Mouse (Mus musculus) heart, embryonic 16.5 days (tissue): ENCODE data around the gene Agpat2. TPM values are rescaled to one million over a fixed set of nuclear protein-coding genes. Genes with fewer than 3 reads are reported as not detected.
A peak's percentile ranks its signal among the peaks of the same experiment; 100 is the strongest.

Experiments used
- ATAC-seq: fragments of 200-750 bp; cut with Nextera tagmentation; replicated peaks from 2 replicates; pipeline ENCODE4 v1.8.0; 2017; ENCODE audit warnings: moderate number of reproducible peaks; ENCODE audit not compliant: insufficient read depth, low FRiP score; ENCODE audit errors: extremely low read depth
- H3K27ac ChIP-seq: fragments of 300-500 bp; sonication (generic); 2 replicates; pipeline ENCODE4 v1.5.1; 2014; ENCODE audit warnings: mild to moderate bottlenecking, low read length, control low read depth, moderate library complexity
- H3K27me3 ChIP-seq: fragments of 300-500 bp; sonication (generic); 2 replicates; pipeline ENCODE4 v1.6.1; 2014; ENCODE audit warnings: low read length, mixed read lengths; ENCODE audit not compliant: control insufficient read depth, insufficient read depth
- H3K36me3 ChIP-seq: fragments of 300-500 bp; sonication (generic); 2 replicates; pipeline ENCODE4 v1.6.1; 2014; ENCODE audit not compliant: control insufficient read depth, insufficient read depth
- H3K4me1 ChIP-seq: fragments of 300-500 bp; sonication (generic); 2 replicates; pipeline ENCODE4 v1.6.1; 2014; ENCODE audit warnings: low read length, mixed read lengths; ENCODE audit not compliant: control insufficient read depth, insufficient read depth
- H3K4me2 ChIP-seq: fragments of 300-500 bp; sonication (generic); 2 replicates; pipeline ENCODE4 v1.6.1; 2014; ENCODE audit warnings: low read depth, mild to moderate bottlenecking, control low read depth, low read length
- H3K4me3 ChIP-seq: fragments of 300-500 bp; sonication (generic); 2 replicates; pipeline ENCODE4 v1.5.1; 2014; ENCODE audit warnings: mild to moderate bottlenecking, control low read depth, low read length
- H3K9ac ChIP-seq: fragments of 300-500 bp; sonication (generic); 2 replicates; pipeline ENCODE4 v1.6.1; 2014; ENCODE audit warnings: low read length, control low read depth
- H3K9me3 ChIP-seq: fragments of 300-500 bp; sonication (generic); replicated peaks from 2 replicates; pipeline ENCODE4 v1.6.1; 2016; ENCODE audit warnings: low read length; ENCODE audit not compliant: control insufficient read depth
- WGBS: fragments of 180-500 bp; shearing (Covaris S2); extraction: QIAGEN DNeasy Blood & Tissue Kit; methylation state at CpG from one replicate; pipeline ENCODE4 v1.1.7; 2014; 5-methylcytosine and 5-hydroxymethylcytosine counted together
- polyA plus RNA-seq: library from polyadenylated mRNA; unstranded; fragments of >200 nt; fragmentation: Nextera tagmentation; extraction: Ambion mirVana; gene quantifications from 2 replicates; pipeline ENCODE4 v1.2.1, GENCODE M21; 2015

Gene Agpat2
- polyA plus RNA-seq, 1 experiment from 2014 or later: 25.9 TPM

DNA sequence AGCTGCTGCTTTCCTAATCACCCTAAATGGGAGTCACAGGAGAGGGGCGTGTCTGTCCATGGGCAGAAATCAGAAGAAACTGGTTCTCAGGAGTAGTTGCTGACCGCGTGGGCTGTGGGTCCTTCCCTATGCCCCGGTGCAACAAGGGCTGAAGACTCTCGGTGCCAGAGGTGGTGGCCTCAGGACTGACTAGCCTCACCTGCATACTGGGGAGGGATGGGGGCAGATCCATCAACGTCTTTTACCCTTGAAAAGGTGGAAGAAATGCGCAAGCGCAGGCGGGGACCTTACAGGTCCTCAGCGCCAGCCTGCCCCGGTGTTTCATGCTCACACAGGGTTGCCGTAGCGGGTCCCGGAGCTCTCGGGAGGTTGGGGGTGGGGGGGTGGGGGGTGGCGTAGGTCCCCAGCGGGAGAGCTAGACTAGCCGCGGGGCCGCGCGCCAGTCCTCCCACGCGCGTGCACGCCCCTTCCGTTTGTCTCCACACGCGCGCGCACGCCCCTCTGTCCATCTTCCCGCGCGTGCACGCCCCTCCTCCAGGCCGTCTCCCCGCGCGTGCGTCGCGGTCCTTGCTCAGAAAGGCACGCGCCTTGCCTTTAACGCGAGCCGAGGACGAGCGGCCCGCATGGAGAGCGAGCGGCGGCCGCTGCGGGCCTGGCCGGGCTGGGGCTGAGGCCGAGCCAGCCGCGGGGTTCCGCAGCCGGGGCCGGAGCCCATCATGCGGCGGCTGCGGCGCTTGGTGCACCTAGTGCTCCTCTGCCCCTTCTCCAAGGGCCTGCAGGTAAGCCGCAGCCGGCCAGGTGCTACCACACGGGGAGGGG is 23.9 kb upstream of the Agpat2 start, which contains the start of gene Fam69b:
TSS of gene Fam69b (plus strand) at position 537 of the 819 bp plus-strand sequence.
- peak; percentile 56 for ATAC-seq
- 0 out of 2 replicates have a peak within 1 kb of the TSS, but pooled peaks have one; percentile 16 for H3K27ac ChIP-seq
- under 1% methylated on average over 70 of the region's 70 CpGs for whole genome bisulfite sequencing

DNA sequence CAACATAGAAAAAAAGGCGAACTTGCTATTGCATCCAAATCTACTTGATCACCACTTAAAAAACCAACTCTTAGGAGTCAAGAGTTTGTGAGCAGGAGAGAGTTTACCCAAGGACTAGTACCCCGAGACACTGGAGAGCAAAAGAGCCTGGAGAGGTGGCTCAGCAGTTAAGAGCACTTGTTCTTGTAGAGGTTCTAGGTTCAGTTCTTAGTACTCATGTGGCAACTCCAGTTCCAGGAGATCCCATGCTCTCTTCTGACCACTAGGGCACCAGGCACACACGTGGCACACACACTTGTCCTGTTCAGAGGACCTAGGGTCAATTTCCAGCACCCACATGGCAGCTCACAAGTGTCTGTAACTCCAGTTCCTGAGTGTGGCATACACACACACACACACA is 21.9 kb upstream of the Agpat2 start:
- Histone ChIP-seq H3K9ac (no peak overlapping the region), H3K36me3 (no peaks in the 10 kb centered on the region), H3K27ac (no peak overlapping the region), H3K4me1 (peaks cover 6% of the 10 kb centered on the region; the same call in 1 of the 2 replicates), H3K27me3 (0 out of 2 replicates have a peak, but pooled peaks cover 3% of the 10 kb centered on the region), H3K4me2 (no peak overlapping the region), H3K9me3 (no peaks in the 10 kb centered on the region), H3K4me3 (no peak overlapping the region)
- ATAC-seq: no peak
- WGBS: 55% methylated on average over 3 of the region's 3 CpGs

More for the DNA sequence above, 23.9 kb upstream of the Agpat2 start, which contains the start of gene Fam69b:
- Histone ChIP-seq H3K27me3 (0 out of 2 replicates have a peak, but pooled peaks cover 3% of the 10 kb centered on the region), H3K9me3 (no peaks in the 10 kb centered on the region), H3K4me3 (peak within 1 kb of the TSS; percentile 71), H3K4me1 (peaks cover 6% of the 10 kb centered on the region; the same call in 1 of the 2 replicates), H3K4me2 (peak within 1 kb of the TSS; percentile 98), H3K36me3 (no peaks in the 10 kb centered on the region), H3K9ac (peak within 1 kb of the TSS; percentile 87)

DNA sequence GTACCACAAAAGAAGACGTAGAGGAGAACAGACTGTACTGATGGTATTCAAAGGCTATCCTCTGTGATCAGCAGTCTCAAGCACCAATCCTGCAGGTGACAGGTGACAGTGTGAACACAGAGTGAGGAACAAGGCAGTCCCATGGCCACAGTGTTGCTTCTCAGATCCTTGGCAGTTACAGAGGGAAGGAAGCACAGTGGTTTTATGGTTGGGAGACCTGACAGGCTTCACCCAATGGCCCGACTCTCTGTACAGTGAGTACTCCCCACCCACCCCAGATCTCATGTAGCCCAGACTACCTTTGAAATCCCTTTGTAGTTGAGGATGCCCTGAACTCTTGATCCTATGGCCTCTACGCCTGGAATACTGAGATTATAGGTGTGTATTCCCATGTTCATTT is 21.2 kb upstream of the Agpat2 start:
- ATAC-seq: no peak
- WGBS: 71% methylated on average over 3 of the region's 3 CpGs
- no peak overlapping the region for H3K27ac ChIP-seq
- no peaks in the 10 kb centered on the region for H3K9me3 ChIP-seq
- no peak overlapping the region for H3K4me3 ChIP-seq
- no peak overlapping the region for H3K9ac ChIP-seq
- peaks cover 6% of the 10 kb centered on the region; the same call in 1 of the 2 replicates for H3K4me1 ChIP-seq
- no peak overlapping the region for H3K4me2 ChIP-seq
- no peaks in the 10 kb centered on the region for H3K36me3 ChIP-seq
- H3K27me3 ChIP-seq: 0 out of 2 replicates have a peak, but pooled peaks cover 3% of the 10 kb centered on the region

DNA sequence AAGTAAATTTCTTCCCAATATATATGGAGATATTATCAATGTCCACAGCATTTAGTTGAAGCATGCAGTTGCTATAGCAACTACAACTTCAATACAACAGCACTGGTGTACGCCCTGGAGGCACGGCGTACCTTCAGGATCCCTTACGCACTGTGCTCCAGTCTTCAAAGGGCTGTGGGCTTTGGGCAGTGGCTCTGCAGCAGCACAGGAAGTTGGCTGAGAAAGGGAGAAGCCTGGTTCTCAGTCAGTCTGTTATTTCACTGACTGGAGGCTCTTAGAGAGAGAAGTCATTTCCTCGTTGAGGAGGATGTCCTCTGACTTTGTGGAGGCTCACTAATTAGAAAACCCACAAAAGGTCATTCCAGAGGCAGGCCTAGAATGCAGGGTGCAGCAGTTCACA is 18.8 kb upstream of the Agpat2 start:
- no peaks in the 10 kb centered on the region for H3K9me3 ChIP-seq
- H3K27me3 ChIP-seq: 0 out of 2 replicates have a peak, but pooled peaks cover 3% of the 10 kb centered on the region
- H3K36me3 ChIP-seq: no peaks in the 10 kb centered on the region
- no peak for ATAC-seq
- H3K4me1 ChIP-seq: no peaks in the 10 kb centered on the region
- H3K27ac ChIP-seq: no peak overlapping the region
- no peak overlapping the region for H3K9ac ChIP-seq
- no peak overlapping the region for H3K4me2 ChIP-seq
- 61% methylated on average over 5 of the region's 5 CpGs for WGBS
- no peak overlapping the region for H3K4me3 ChIP-seq

DNA sequence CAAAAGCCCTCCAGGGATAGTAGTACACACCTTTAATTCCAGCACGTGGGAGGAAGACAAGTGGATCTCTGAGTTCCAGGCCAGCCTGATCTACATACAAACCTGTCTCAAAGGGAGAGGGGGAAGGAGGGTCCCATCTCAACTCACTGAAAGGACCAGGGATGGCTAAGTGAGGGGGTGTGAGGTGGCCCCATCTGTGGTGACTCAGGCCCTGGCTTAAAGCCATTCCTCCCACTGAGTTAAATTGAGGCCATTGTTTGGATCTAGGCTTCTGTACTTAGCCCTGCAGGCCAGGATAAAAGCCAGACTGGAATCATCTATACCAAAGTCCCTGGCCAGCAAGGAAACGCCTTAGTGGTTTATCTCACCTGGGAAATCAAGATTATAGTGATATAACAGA is 17.0 kb upstream of the Agpat2 start:
- Histone ChIP-seq H3K27ac (no peak overlapping the region), H3K9ac (no peak overlapping the region), H3K4me1 (no peaks in the 10 kb centered on the region), H3K27me3 (no peaks in the 10 kb centered on the region), H3K4me3 (no peak overlapping the region), H3K9me3 (no peaks in the 10 kb centered on the region), H3K4me2 (no peak overlapping the region), H3K36me3 (no peaks in the 10 kb centered on the region)
- 42% methylated on average over 2 of the region's 2 CpGs for WGBS
- ATAC-seq: no peak

DNA sequence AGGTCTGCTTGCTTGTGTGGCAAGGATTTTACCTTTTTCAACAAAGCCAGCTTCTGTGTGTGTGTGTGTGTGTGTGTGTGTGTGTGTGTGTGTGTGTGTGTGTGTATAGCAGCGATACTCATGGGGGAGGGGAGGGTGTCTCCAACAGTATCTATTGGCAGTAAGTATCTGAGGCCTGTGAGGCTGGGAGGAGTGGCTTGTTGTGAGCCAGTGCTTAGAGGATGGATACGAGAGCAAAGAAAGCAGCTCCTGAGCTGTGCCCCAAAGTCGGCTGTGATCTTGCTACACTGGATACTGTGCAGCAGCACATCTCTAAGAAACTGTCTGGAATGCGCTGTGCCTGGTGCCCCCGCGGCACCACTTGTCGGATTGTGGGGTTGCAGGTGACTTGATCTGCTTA is 13.7 kb upstream of the Agpat2 start:
- Histone ChIP-seq H3K36me3 (no peaks in the 10 kb centered on the region), H3K27ac (no peak overlapping the region), H3K4me2 (no peak overlapping the region), H3K27me3 (no peaks in the 10 kb centered on the region), H3K4me3 (no peak overlapping the region), H3K9me3 (no peaks in the 10 kb centered on the region), H3K9ac (no peak overlapping the region), H3K4me1 (no peaks in the 10 kb centered on the region)
- WGBS: 56% methylated on average over 7 of the region's 7 CpGs
- no peak for ATAC-seq

DNA sequence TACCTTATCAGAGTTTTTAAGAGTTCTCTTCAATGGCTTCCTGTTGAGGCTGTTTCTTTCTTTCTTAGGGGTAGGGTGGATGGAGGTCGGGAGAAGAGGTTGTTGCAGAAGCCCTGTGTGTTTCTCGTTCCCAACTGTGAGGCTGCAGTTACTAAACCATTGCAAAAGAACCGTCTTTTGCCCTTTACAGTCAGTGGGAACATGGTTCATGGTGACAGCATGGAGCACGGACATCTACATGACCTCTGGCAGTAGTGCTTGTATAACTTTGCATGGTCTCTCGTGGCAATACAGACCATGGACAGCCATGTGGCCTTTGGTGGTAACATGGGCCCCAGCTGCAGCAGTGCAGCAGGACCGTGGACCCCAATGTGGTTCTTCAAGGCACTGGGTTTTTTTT is 13.1 kb upstream of the Agpat2 start:
- 59% methylated on average over 6 of the region's 6 CpGs for WGBS
- Histone ChIP-seq H3K9me3 (no peaks in the 10 kb centered on the region), H3K4me2 (no peak overlapping the region), H3K9ac (no peak overlapping the region), H3K4me3 (no peak overlapping the region), H3K4me1 (no peaks in the 10 kb centered on the region), H3K27ac (no peak overlapping the region), H3K36me3 (no peaks in the 10 kb centered on the region), H3K27me3 (no peaks in the 10 kb centered on the region)
- ATAC-seq: no peak

DNA sequence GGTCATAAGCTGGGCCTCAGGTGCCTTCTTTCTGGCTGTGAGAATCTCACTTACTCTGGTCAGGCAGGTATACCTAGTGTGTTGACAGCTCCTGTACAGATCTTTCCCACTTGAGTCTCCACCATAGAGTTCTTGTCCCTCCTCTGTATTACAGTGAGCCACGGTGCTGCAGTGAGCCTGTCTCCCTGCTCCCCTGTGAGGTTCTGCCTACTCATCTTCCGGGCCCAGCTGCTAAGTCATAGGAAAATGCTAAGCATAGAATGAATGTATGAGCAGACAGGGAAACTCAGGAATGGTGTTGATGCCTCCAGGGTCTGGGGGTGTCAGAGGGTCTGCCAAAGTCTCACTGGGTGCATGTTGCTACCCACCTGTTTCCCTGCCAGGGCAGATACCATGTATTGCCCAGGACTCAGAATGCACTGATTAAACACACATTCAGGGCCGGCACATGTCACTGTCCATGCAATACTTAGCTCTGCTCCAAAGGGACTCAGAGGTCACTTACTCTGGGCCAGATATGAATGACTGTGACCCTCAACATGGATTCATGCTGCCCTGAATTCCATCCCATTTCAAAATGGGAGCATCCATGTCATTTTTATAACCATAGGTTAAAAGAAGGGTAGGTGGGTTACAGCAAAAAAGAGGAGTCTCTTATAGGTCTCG is 11.4 kb upstream of the Agpat2 start:
- H3K4me2 ChIP-seq: no peak overlapping the region
- 75% methylated on average over 4 of the region's 4 CpGs for WGBS

DNA sequence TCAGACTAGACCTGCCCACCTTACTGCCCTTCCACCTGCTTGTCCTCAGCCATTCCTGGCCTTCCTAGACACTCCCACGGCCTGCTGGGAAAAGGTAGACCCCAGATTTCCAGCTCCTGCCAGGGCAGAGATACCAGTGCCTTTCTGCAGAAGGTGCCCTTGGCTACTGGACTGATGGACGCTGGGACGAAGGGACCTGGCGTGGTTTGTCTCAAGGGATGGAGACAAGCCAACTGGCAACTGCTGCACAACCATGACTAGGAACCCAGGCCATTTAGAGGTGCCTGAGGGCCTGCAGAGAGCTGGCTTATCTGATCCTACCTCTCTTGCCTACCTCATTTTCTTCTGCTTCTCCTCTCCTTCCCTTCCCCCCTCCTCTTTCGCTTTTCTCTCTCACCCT is 10.7 kb upstream of the Agpat2 start:
- no peaks in the 10 kb centered on the region for H3K9me3 ChIP-seq
- 62% methylated on average over 5 of the region's 5 CpGs for WGBS
- H3K4me3 ChIP-seq: no peak overlapping the region
- no peaks in the 10 kb centered on the region for H3K4me1 ChIP-seq
- no peak overlapping the region for H3K4me2 ChIP-seq
- no peak overlapping the region for H3K9ac ChIP-seq
- no peak for ATAC-seq
- no peaks in the 10 kb centered on the region for H3K27me3 ChIP-seq
- H3K36me3 ChIP-seq: no peaks in the 10 kb centered on the region
- H3K27ac ChIP-seq: no peak overlapping the region

More for the DNA sequence above, 11.4 kb upstream of the Agpat2 start:
- Histone ChIP-seq H3K4me3 (no peak overlapping the region), H3K9ac (no peak overlapping the region), H3K9me3 (no peaks in the 10 kb centered on the region), H3K27ac (no peak overlapping the region), H3K36me3 (no peaks in the 10 kb centered on the region), H3K4me1 (no peaks in the 10 kb centered on the region), H3K27me3 (no peaks in the 10 kb centered on the region)
- no peak for ATAC-seq
